Mouse (Mus musculus) thymus, postnatal 4 days (tissue): ENCODE results near the gene Mylip.

Experiments used
- DNase-seq: peaks from one replicate; pipeline ENCODE4 v3.0.0; 2021

Gene Mylip

DNA sequence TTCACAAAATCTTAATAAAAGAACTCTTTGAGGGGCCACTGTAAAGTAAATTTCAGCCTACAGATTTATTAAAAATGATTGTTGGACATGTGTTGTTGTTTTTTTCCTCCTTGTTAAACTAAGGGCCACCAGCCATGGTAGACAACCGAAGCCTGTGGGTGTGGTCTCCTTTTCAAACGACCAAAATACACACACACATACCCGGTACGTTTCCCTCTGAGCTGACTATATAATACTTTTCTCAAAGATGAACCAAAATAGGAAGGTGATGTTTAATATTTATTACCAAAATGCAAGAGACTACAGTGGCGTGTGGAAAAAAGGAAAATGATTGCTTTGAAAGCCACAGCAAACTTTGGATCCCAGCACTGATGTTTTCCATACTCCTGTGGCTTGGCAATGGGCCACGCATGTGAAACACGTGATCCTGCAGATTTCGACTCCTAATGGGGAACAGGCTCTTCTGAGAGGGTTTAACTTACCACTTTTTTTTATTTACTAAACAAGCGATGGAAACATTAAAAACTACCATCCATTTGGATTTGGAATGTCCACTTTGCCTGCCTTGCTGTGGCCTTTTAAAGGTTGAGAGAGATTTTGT is 2.4 kb downstream of the Mylip start:
- DNase-seq: no peak

GRCm38 (mm10) chr13:45394221-45394768 is 4.8 kb downstream of the Mylip start:
- no peak for DNase-seq

DNA sequence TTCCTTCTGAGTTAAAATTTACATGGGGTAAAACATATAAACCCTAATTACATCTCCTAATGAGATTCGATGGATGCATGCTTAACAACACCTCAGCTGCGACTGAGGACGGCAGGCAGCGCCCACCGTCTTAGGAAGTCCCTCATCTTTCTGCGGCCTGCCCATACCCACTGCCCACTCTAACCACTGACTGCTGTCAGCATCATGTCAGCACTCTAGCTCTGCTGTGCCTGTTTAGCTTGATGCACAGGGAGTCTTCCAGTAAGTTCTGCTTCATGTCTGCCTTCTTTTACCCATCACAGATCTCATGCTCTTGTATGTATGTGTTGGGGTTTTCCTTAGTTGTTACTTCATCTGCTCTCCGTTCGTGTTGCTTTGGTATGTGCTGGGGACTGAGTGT is 7.2 kb downstream of the Mylip start:
- DNase-seq: no peak

- DNase-seq: no peak
These were observed 7.7 kb downstream of the Mylip start for GRCm38 (mm10) chr13:45397240-45397639.

GRCm38 (mm10) chr13:45397896-45398805 is 8.6 kb downstream of the Mylip start:
- DNase-seq: no peak

DNA sequence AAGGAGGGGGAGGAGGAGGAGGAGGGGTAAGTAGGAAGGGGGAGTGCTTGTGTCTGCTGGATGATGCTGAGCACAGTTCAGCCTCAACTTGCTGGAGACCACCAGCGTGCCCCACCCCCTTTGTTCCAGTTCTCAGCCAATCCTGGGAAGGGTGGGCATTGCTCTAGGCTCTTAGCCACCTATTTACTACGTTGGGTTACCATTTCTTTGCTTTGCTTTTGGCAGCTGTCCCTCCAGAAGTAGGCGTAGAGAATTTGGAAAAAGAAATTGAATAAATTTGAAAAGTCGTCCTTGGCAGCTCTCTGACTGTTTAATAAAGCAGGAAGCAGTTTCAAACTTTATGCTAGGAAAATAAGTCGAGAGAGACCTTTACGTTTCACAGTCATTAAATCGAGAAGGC is 11.2 kb downstream of the Mylip start:
- no peak for DNase-seq

- no peak for DNase-seq
These were observed 12.3 kb downstream of the Mylip start for GRCm38 (mm10) chr13:45401816-45402215.

- no peak for DNase-seq
These were observed 12.9 kb downstream of the Mylip start for GRCm38 (mm10) chr13:45402316-45403039.

DNA sequence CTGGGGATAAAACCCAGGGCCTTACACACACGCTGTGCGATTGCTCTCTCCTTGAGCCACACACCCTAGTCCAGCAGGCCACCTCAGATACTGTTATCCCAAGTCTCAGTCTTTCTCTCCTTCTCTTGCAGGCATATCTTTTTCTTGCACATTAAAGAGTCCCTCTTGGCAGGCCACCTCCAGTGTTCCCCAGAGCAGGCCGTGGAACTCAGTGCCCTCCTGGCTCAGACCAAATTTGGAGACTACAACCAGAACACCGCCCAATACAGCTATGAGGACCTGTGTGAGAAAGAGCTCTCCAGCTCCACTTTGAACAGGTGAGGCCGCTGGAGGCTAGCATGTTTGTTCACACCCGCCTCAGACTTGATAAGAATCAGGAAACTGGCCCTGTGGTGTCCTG is 14.7 kb downstream of the Mylip start:
- DNase-seq: no peak

GRCm38 (mm10) chr13:45405194-45405810 is 15.8 kb downstream of the Mylip start:
- no peak for DNase-seq

DNA sequence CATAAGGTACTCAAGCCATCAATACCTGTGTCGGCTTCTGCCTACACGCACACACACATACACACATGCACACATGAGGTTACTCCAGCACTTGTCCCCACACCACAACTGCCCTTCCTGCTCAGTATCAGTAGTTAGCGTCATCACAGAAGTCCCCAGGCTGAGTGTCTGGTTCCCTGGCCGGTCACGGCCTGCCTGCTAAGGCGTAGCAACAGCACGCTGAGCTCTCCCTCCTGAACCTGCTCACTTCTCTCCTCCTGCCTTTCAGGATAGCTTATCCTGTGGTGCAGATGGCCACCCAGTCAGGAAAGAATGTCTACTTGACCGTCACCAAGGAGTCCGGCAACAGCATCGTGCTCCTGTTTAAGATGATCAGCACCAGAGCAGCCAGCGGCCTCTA is 16.7 kb downstream of the Mylip start:
- no peak for DNase-seq

- no peak for DNase-seq
These were observed 17.2 kb downstream of the Mylip start for GRCm38 (mm10) chr13:45406703-45407102.

DNA sequence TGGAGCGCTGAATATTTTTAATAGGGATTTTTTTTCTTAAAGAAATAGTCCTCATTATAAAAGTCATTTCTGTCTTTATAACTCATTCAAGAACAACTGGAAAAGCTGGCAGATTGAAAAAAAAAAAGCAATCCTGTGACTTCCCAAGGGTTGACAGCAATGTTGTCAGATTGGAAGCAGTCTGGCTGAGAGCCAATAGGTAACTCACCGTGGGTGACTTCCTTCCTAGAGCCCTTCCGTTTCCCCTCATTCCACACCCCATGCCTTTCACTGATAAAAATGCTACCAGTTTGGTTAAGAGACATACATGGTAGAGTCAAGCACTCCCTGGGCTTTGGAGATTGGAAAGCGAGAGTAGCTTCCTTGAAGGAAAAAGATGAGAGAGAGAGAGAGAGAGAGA is 21.4 kb downstream of the Mylip start:
- no peak for DNase-seq

DNA sequence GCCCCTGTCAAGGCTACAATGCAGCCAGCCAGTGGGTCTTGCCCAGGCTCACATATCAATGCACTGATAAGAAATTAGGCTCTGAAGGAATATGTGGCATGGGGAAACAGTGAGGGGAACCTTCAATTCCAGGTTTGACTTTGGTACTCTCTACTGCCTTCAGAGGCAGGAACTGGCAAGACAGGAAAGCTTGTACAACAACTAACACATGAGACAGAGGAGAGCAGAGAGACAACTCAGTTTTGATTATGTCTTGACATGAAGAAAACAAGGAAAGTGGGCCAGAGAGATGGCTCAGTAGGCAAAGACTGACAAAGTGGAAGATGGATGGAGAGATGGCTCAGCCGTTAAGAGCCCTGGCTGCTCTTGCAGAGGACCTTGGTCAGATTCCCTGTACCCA is 23.5 kb downstream of the Mylip start:
- DNase-seq: no peak

GRCm38 (mm10) chr13:45414031-45414430 is 24.5 kb downstream of the Mylip start:
- no peak for DNase-seq

DNA sequence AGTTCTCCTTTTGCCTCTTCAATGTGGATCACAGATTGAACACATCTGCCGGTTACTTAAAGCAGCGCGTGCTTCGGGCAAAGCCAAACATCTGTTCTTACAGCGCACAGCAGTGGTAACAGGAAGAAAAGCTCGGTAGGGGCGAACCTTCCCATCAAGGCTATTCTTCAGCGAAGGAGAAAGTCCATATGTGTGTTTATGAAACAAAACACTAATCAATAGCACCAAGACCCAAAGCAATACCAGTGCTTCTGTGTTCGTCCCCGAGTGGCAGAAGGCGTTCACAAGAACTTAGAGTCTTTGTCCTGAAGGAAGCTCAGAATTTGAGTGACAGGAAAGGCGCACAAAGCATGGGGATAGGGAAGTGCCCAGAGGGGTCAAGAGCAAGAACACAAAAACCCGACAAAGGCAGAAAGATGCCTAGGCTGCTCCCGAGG is 27.1 kb downstream of the Mylip start:
- DNase-seq: no peak

GRCm38 (mm10) chr13:45418986-45419385 is 29.4 kb downstream of the Mylip start:
- DNase-seq: no peak

DNA sequence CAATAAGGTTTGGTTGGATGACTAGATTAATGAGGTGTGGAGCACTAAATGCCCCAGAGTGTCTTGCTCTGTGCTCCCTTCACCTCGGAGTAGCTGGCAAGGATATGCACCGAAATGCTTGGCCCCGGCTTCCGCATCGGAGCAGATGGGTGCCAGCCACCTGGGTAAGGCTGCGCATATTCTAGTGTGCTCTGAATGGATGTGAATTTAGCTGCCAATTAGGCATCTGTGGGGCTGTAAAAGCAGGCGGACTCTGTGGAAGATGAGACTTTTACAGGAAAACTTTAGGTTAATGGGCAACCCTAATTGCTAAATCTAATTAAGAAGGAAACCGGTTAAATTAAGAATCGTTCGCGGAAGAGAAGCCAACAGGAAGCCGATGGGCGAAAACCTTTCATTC is 32.7 kb downstream of the Mylip start:
- DNase-seq: no peak

DNA sequence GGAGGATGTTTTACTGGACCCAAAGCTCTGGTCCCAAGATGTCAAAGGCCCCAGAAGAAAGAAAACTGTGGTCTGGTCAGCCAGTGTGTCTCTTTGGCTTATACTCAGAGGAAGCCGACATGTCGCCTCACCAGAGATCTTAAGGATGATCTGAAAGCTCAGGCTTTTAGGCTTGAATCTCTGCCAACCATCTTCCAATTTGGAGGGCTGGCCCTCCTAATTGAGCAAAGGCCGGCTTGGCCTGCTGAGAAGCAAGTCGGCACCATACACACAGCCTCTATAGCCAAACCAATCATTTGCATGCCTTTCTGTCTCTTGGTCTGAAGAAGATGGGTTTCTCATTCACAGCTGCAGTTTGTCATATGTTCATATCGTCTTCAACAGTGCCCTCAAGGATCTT is 33.2 kb downstream of the Mylip start:
- no peak for DNase-seq

DNA sequence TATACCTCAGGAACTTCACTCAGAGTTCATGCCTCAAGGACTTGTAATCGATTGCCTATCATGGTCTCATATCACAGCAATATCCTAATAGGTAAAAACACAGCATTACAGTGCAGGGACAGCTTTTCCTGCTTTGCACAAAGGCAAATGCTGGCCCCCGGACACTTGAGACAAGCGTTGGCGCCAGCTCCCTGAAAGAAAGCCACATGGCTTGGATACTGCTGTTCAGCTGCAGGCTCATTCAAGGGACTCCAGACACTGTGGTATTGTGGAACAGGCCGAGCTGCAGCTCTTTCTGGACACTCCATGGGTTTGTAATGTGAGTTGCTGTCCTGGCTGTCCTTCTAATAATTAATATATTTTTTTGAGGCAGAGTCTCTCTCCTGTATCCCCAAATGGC is 34.4 kb downstream of the Mylip start:
- DNase-seq: no peak

GRCm38 (mm10) chr13:45429239-45429638 is 39.7 kb downstream of the Mylip start:
- no peak for DNase-seq

- no peak for DNase-seq
These were observed 47.6 kb downstream of the Mylip start for GRCm38 (mm10) chr13:45437134-45437533.

DNA sequence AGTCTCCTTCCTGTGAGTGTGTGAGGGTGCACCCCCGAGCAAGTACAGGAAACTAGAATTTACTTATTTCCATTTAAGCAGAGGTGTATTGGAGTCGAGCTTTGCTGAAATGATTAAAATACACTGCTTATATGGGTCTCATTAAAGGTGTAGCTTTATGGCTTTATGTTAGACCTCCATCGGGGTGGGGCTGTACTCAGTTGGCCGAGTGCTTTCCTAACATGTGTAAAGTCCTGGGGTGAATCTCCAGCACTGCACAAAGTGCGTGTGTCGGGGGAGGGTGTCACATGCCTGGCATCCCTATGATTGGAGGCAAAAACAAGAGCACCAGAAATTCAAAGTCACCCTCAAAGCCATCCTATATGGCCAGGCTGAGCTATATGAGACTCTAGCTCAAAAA is 49.3 kb downstream of the Mylip start:
- DNase-seq: no peak
